In genomic region chr2:27079152-27079584, GRCm38 (mm10) we compare ENCODE assay signal across 8 mouse cellular contexts. TPM values are rescaled to one million over a fixed set of nuclear protein-coding genes. Genes with fewer than 3 reads are reported as not detected.
DNase-seq lines count a peak whose midpoint lies in the region; ATAC-seq and TF ChIP-seq lines count a peak whose summit lies in the region.

TSS of gene Adamtsl2 (plus strand) at chr2:27079379.

- ATAC-seq in embryonic facial prominence, embryonic 12.5 days (ENCODE audit: insufficient number of reproducible peaks, insufficient read depth, low FRiP score, low TSS enrichment), result peak; percentile 43
- peak; percentile 82 for ATAC-seq in midbrain, embryonic 15.5 days (replicated peaks)
- ATAC-seq in stomach, embryonic 15.5 days (ENCODE audit: insufficient read depth, low FRiP score, low read depth), result peak; percentile 84

- no peaks in the 10 kb centered on the region for H3K79me2 ChIP-seq in heart, adult 2 months (replicated peaks; ENCODE audit: control insufficient read depth, insufficient read depth, low read length)

- H3K27me3 ChIP-seq in embryonic facial prominence, embryonic 12.5 days, result peaks cover 5% of the 10 kb centered on the region; the same call in 1 of the 2 replicates
- no peaks in the 10 kb centered on the region for H3K27me3 ChIP-seq in heart, adult 2 months (ENCODE audit: control insufficient read depth, insufficient read depth, low read length)
- H3K27me3 ChIP-seq in limb, embryonic 10.5 days (ENCODE audit: low read depth, poor library complexity, severe bottlenecking), result peaks cover 18% of the 10 kb centered on the region; the same call in 1 of the 2 replicates
- no peaks in the 10 kb centered on the region for H3K27me3 ChIP-seq in midbrain, embryonic 15.5 days (replicated peaks)
- H3K27me3 ChIP-seq in stomach, embryonic 15.5 days (replicated peaks), result peaks cover 13% of the 10 kb centered on the region; the same call in 1 of the 2 replicates

- peak; percentile 44; the same call in 1 of the 2 replicates for TF ChIP-seq EP300 in heart, adult 2 months (IDR thresholded peaks at IDR 0.05; ENCODE audit: insufficient read depth, low read depth, low read length)

- peak; percentile 14 for DNase-seq in cerebellum, adult 11-12 months
- no peak for DNase-seq in cerebellum, adult 8-10 months
- peak; percentile 89 to 91 for DNase-seq in heart, adult 2 months
- DNase-seq in kidney, adult 11 months, result peak; percentile 84
- peak; percentile 81 for DNase-seq in limb, embryonic 10.5 days (ENCODE audit: low spot score)

- H3K36me3 ChIP-seq in embryonic facial prominence, embryonic 12.5 days, result no peaks in the 10 kb centered on the region
- no peaks in the 10 kb centered on the region for H3K36me3 ChIP-seq in heart, adult 2 months (ENCODE audit: control insufficient read depth, insufficient read depth, low read length)
- peaks cover 3% of the 10 kb centered on the region; the same call in 1 of the 2 replicates for H3K36me3 ChIP-seq in limb, embryonic 10.5 days
- no peaks in the 10 kb centered on the region for H3K36me3 ChIP-seq in midbrain, embryonic 15.5 days (replicated peaks)
- H3K36me3 ChIP-seq in stomach, embryonic 15.5 days, result no peaks in the 10 kb centered on the region

- peak; percentile 36; the same call in 1 of the 2 replicates for TF ChIP-seq CTCF in heart, adult 2 months (IDR thresholded peaks at IDR 0.05)

- peak within 1 kb of the TSS; percentile 43 for H3K4me2 ChIP-seq in embryonic facial prominence, embryonic 12.5 days (replicated peaks)
- peak within 1 kb of the TSS; percentile 19; the same call in 1 of the 2 replicates for H3K4me2 ChIP-seq in midbrain, embryonic 15.5 days
- H3K4me2 ChIP-seq in stomach, embryonic 15.5 days, result peak within 1 kb of the TSS; percentile 24

- peaks cover 31% of the 10 kb centered on the region for H3K4me1 ChIP-seq in embryonic facial prominence, embryonic 12.5 days
- peaks cover 30% of the 10 kb centered on the region for H3K4me1 ChIP-seq in heart, adult 2 months (ENCODE audit: control insufficient read depth, insufficient read depth, low read length)
- peaks cover 75% of the 10 kb centered on the region for H3K4me1 ChIP-seq in limb, embryonic 10.5 days
- peaks cover 19% of the 10 kb centered on the region for H3K4me1 ChIP-seq in midbrain, embryonic 15.5 days
- H3K4me1 ChIP-seq in stomach, embryonic 15.5 days, result peaks cover 28% of the 10 kb centered on the region

- intact Hi-C loops in heart, adult 2 months (cut with DNase I), result loop anchor here (2.0 kb wide), 1 partner anchor 40 kb away; no protein-coding TSS in a partner anchor

- 0 out of 2 replicates have a peak within 1 kb of the TSS, but pooled peaks have one; percentile 12 for H3K4me3 ChIP-seq in embryonic facial prominence, embryonic 12.5 days
- H3K4me3 ChIP-seq in heart, adult 2 months, result peak within 1 kb of the TSS; percentile 30
- H3K4me3 ChIP-seq in limb, embryonic 10.5 days, result peak within 1 kb of the TSS; percentile 42
- no peak within 1 kb of the TSS for H3K4me3 ChIP-seq in midbrain, embryonic 15.5 days
- no peak within 1 kb of the TSS for H3K4me3 ChIP-seq in stomach, embryonic 15.5 days (replicated peaks)

- no peaks in the 10 kb centered on the region for H3K9me3 ChIP-seq in embryonic facial prominence, embryonic 12.5 days
- no peaks in the 10 kb centered on the region for H3K9me3 ChIP-seq in limb, embryonic 10.5 days (replicated peaks)
- H3K9me3 ChIP-seq in midbrain, embryonic 15.5 days, result no peaks in the 10 kb centered on the region
- H3K9me3 ChIP-seq in stomach, embryonic 15.5 days, result no peaks in the 10 kb centered on the region

- WGBS in embryonic facial prominence, embryonic 12.5 days, result 4% methylated on average over 10 of the region's 10 CpGs
- WGBS in heart, adult 2 months, result 0% methylated on average over 10 of the region's 10 CpGs
- under 1% methylated on average over 10 of the region's 10 CpGs for WGBS in limb, embryonic 10.5 days
- 7% methylated on average over 10 of the region's 10 CpGs for WGBS in midbrain, embryonic 15.5 days
- WGBS in stomach, embryonic 15.5 days, result 0% methylated on average over 10 of the region's 10 CpGs

- TF ChIP-seq POLR2A in heart, adult 2 months (IDR thresholded peaks at IDR 0.05; ENCODE audit: insufficient read depth, low read depth, low read length), result peak; percentile 60; the same call in 1 of the 2 replicates

- H3K9ac ChIP-seq in embryonic facial prominence, embryonic 12.5 days, result no peak within 1 kb of the TSS
- peak within 1 kb of the TSS; percentile 5; the same call in 1 of the 2 replicates for H3K9ac ChIP-seq in heart, adult 2 months (ENCODE audit: low read depth, low read length)
- H3K9ac ChIP-seq in midbrain, embryonic 15.5 days, result no peak within 1 kb of the TSS
- no peak within 1 kb of the TSS for H3K9ac ChIP-seq in stomach, embryonic 15.5 days

- peak within 1 kb of the TSS; percentile 74 for H3K27ac ChIP-seq in embryonic facial prominence, embryonic 12.5 days
- H3K27ac ChIP-seq in heart, adult 2 months, result peak within 1 kb of the TSS; percentile 41
- H3K27ac ChIP-seq in limb, embryonic 10.5 days, result peak within 1 kb of the TSS; percentile 92
- H3K27ac ChIP-seq in midbrain, embryonic 15.5 days, result peak within 1 kb of the TSS; percentile 53
- peak within 1 kb of the TSS; percentile 48 for H3K27ac ChIP-seq in stomach, embryonic 15.5 days

RNA-seq across cellular contexts. Expression of gene Adamtsl2, which starts in this region (rescaled TPM):
- 4.4 and 6.9 TPM in 2 replicates for polyA plus RNA-seq in embryonic facial prominence, embryonic 12.5 days (2016; fragmentation: Nextera tagmentation; extraction: Ambion mirVana)
- total RNA-seq in heart, adult 2 months (2021), result 10 to 100 TPM in 1 of 2 experiments, 1 to 10 TPM in 1; 9.2 to 18.9 TPM
- polyA plus RNA-seq in heart, adult 2 months (2012; rRNA removed), result 27.0 and 38.7 TPM in 2 replicates
- 3.5 and 9.1 TPM in 2 replicates for polyA plus RNA-seq in limb, embryonic 10.5 days (2016; fragmentation: Nextera tagmentation; extraction: Ambion mirVana)
- polyA plus RNA-seq in midbrain, embryonic 15.5 days (2015; fragmentation: Nextera tagmentation; extraction: Ambion mirVana), result 9.7 and 10.1 TPM in 2 replicates
- 3.0 and 3.8 TPM in 2 replicates for polyA plus RNA-seq in stomach, embryonic 15.5 days (2015; fragmentation: Nextera tagmentation; extraction: Ambion mirVana)

Comparison
In these comparisons a context has a peak if more than half of its experiments do, and no peak if none do; other contexts are left out.
1. H3K27ac ChIP-seq: peak in every context shown above with its lines; median percentile 92 in limb, embryonic 10.5 days; 74 in embryonic facial prominence, embryonic 12.5 days; 53 in midbrain, embryonic 15.5 days; 48 in stomach, embryonic 15.5 days; 41 in heart, adult 2 months.
2. H3K4me3 ChIP-seq: peak in embryonic facial prominence, embryonic 12.5 days (single experiment), heart, adult 2 months (single experiment) and limb, embryonic 10.5 days (single experiment); none in midbrain, embryonic 15.5 days (single experiment) and stomach, embryonic 15.5 days (single experiment).
3. Peak in every context shown above with its lines, with median percentiles within 50 percentile points of each other: ATAC-seq and H3K4me2 ChIP-seq.